Mouse (Mus musculus) MEL (cell line): ENCODE data around the gene Atxn7. TPM values are rescaled to one million over a fixed set of nuclear protein-coding genes. Genes with fewer than 3 reads are reported as not detected.

Source experiments
- CHD1 ChIP-seq: IDR thresholded peaks from 2 replicates; pipeline ENCODE4 v1.6.1; 2012; ENCODE audit warnings: low read depth, mild to moderate bottlenecking, inconsistent platforms, low read length, improper control_type of control experiment
- ELF1 ChIP-seq: IDR thresholded peaks from 2 replicates; pipeline ENCODE4 v1.6.1; 2014; ENCODE audit warnings: low read depth, mild to moderate bottlenecking, inconsistent platforms, low read length, improper control_type of control experiment, moderate library complexity
- EP300 ChIP-seq, 2 experiments: IDR thresholded peaks; 2 replicates each; pipeline ENCODE4 v1.6.1; 2011; ENCODE audit warnings: improper control_type of control experiment in 2 of 2, low read length in 2 of 2, low read depth in 1 of 2, mild to moderate bottlenecking in 1 of 2
- GABPA ChIP-seq: IDR thresholded peaks from 2 replicates; pipeline ENCODE4 v1.6.1; 2012; ENCODE audit warnings: low read depth, mild to moderate bottlenecking, inconsistent platforms, low read length, improper control_type of control experiment, moderate library complexity
- GATA1 ChIP-seq: IDR thresholded peaks from 2 replicates; pipeline ENCODE4 v1.6.1; 2011; ENCODE audit warnings: low read depth, low read length, improper control_type of control experiment
- HCFC1 ChIP-seq: IDR thresholded peaks from 2 replicates; pipeline ENCODE4 v1.6.1; 2012; ENCODE audit warnings: low read depth, mild to moderate bottlenecking, inconsistent platforms, low read length, improper control_type of control experiment, moderate library complexity
- JUND ChIP-seq: IDR thresholded peaks from 2 replicates; pipeline ENCODE4 v1.6.1; 2011; ENCODE audit warnings: low read depth, mild to moderate bottlenecking, improper control_type of control experiment, low read length
- MXI1 ChIP-seq: IDR thresholded peaks from 2 replicates; pipeline ENCODE4 v1.6.1; 2011; ENCODE audit warnings: mild to moderate bottlenecking, low read depth, low read length, improper control_type of control experiment
- POLR2A ChIP-seq, 2 experiments: IDR thresholded peaks; 2 replicates each; pipeline ENCODE4 v1.6.1; 2011 to 2012; ENCODE audit warnings: low read length in 2 of 2, mild to moderate bottlenecking in 2 of 2, control low read depth in 1 of 2, improper control_type of control experiment in 1 of 2, low read depth in 1 of 2, moderate library complexity in 1 of 2; ENCODE audit not compliant: control insufficient read depth in 1 of 2, insufficient read depth in 1 of 2, poor library complexity in 1 of 2
- POLR2AphosphoS5 ChIP-seq: IDR thresholded peaks from 2 replicates; pipeline ENCODE4 v1.6.1; 2012; ENCODE audit warnings: low read depth, borderline replicate concordance, mild to moderate bottlenecking, inconsistent platforms, low read length, moderate library complexity, mixed read lengths
- RCOR1 ChIP-seq: IDR thresholded peaks from 2 replicates; pipeline ENCODE4 v1.6.1; 2012; ENCODE audit warnings: low read depth, mild to moderate bottlenecking, inconsistent platforms, low read length, improper control_type of control experiment
- SIN3A ChIP-seq: IDR thresholded peaks from 2 replicates; pipeline ENCODE4 v1.6.1; 2012; ENCODE audit warnings: low read length, improper control_type of control experiment, inconsistent platforms
- TBP ChIP-seq: IDR thresholded peaks from 2 replicates; pipeline ENCODE4 v1.8.0; 2011; ENCODE audit warnings: low read depth, low read length, improper control_type of control experiment
- UBTF ChIP-seq: IDR thresholded peaks from 2 replicates; pipeline ENCODE4 v1.6.1; 2012; ENCODE audit warnings: low read depth, mild to moderate bottlenecking, inconsistent platforms, low read length, improper control_type of control experiment, moderate library complexity, borderline replicate concordance; ENCODE audit not compliant: insufficient read depth
- USF1 ChIP-seq: IDR thresholded peaks from 2 replicates; pipeline ENCODE4 v1.6.1; 2014; ENCODE audit warnings: low read depth, mild to moderate bottlenecking, inconsistent platforms, low read length, improper control_type of control experiment, moderate library complexity
- ZKSCAN1 ChIP-seq: IDR thresholded peaks from 2 replicates; pipeline ENCODE4 v1.6.1; 2012; ENCODE audit warnings: low read depth, mild to moderate bottlenecking, inconsistent platforms, low read length, improper control_type of control experiment, moderate library complexity
- ZMIZ1 ChIP-seq: IDR thresholded peaks from 2 replicates; pipeline ENCODE4 v1.6.1; 2012; ENCODE audit warnings: low read depth, mild to moderate bottlenecking, inconsistent platforms, low read length, improper control_type of control experiment, moderate library complexity
- polyA plus RNA-seq, 2 experiments: library from polyadenylated mRNA; stranded (reverse) in 1 of 2; unstranded in 1 of 2; fragments of >175 nt in 1 of 2; fragments of >200 nt in 1 of 2; gene quantifications; 2 replicates each; pipeline versions ENCODE4 v1.2.1 to v1.2.4; 2012; ENCODE audit warnings: low replicate concordance in 2 of 2, low read depth in 1 of 2; ENCODE audit not compliant: insufficient read length in 2 of 2, insufficient read depth in 1 of 2, missing spikeins in 1 of 2
- total RNA-seq: library from RNA; depleted of rRNA; stranded (reverse); fragments of 300-350 nt; gene quantifications from 2 replicates; pipeline ENCODE4 v1.2.3, GENCODE M21; 2012; rRNA removed

Gene Atxn7
- total and polyA plus RNA-seq, 3 experiments, result 2.3 to 7.7 TPM; not detected in 1

DNA sequence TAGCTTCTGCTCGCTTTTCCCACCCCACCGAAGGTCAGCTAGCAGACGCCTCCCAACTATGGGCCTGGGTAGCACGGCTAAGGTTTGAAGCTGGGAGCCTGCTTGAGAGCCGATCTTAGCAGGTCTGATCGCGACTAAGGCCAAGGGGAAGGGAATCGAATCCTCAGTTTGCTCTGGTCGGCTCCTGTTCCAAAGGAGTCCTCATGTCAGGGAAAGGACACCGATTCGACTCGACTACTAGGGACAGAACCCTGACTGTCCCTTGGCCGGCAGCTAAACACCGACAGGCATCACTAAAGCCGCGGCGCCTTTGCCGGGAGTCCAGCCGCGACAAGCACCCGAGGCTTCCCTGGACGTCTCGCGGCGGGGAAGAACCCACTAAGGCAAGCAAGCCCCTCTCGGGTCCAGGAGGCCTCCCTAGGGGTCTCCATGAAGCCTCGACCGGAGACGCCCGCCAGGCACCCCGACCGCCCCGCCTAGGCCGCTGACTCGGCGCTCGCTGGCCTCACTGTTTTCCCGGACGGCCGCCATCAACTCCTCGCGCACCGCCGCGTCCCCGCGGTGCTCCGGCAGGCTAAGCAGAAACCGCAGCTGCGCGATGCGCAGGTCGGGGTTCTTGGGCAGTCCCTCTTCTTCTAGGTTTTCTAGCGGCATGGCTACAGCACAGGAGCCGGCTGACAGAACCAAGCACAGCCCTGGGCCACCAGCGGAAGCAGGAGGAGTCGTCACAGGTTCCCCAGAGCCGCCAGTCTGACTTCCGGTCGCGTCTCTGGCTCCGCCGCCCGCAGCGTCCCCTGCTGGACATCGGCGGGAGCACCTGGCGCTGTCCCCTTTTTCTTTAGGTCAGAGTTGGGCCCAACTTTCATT, 159.2 kb downstream of the Atxn7 start, which contains the start of gene Psmd6 (continued):
- TF ChIP-seq TBP (peak; percentile 75), MXI1 (peak; percentile 75; the same call in 1 of the 2 replicates), GATA1 (no peak), HCFC1 (peak; percentile 94), POLR2A (IDR thresholded peaks at IDR 0.05; ENCODE audit: control insufficient read depth in 1 of 2, insufficient read depth in 1 of 2, low read depth in 1 of 2, low read length in 2 of 2, poor library complexity in 1 of 2) (peak; percentile 66 to 92; a peak in 3 of 4 replicates), EP300 (IDR thresholded peaks at IDR 0.05; ENCODE audit: low read depth in 1 of 2, low read length in 2 of 2) (no peak), USF1 (no peak), UBTF (no peak), ZKSCAN1 (no peak), RCOR1 (no peak), SIN3A (peak; percentile 87), CHD1 (no peak), ELF1 (peak; percentile 73), ZMIZ1 (no peak), POLR2AphosphoS5 (no peak), JUND (no peak), GABPA (peak; percentile 43; the same call in 1 of the 2 replicates)

Other genes starting within 250 kb of the Atxn7 start
- gene Gm281, start 47.0 kb upstream of the Atxn7 start, total RNA-seq, result not detected in 2 replicates
- not detected for gene Gm281, start 47.0 kb upstream of the Atxn7 start, polyA plus RNA-seq
- gene Thoc7, start 412 bp downstream of the Atxn7 start, total RNA-seq, result 121 and 126 TPM in 2 replicates
- 10 to 100 TPM in 1 of 2 experiments, not detected in 1; 85.8 TPM for gene Thoc7, start 412 bp downstream of the Atxn7 start, polyA plus RNA-seq
- 201 and 203 TPM in 2 replicates for gene Psmd6, start 159.5 kb downstream of the Atxn7 start, total RNA-seq
- 100 to 1,000 TPM; 185 to 647 TPM for gene Psmd6, start 159.5 kb downstream of the Atxn7 start, polyA plus RNA-seq
- not detected in 2 replicates for gene Olfr720, start 225.4 kb downstream of the Atxn7 start, total RNA-seq
- not detected for gene Olfr720, start 225.4 kb downstream of the Atxn7 start, polyA plus RNA-seq